Mouse (Mus musculus): ENCODE measurements around the gene Sfn.

DNA sequence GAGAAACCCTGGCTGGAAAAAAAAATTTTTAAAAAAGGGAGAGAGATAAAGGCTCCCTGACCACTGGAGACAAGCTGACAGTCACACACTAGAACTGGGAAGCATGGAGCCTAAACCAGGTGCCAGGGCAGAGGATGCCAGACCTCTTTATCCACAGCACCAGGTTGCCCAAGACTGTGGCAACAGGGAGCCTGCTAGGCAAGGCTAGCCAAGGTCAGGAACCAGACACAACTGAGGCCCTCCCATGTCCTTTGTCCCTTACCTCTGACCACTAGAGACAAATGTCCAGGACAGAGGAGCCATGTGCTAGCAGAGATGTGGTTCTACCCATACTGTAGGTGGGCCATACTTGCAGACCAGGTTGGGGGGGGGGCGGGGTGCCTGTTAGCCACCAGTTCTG lies 49.9 kb downstream of the Sfn start:
- TF ChIP-seq CTCF (IDR thresholded peaks at IDR 0.05; ENCODE audit: borderline replicate concordance, extremely low read depth, insufficient read depth, insufficient read length) = no peak
- TF ChIP-seq POLR2A (IDR thresholded peaks at IDR 0.05; ENCODE audit: borderline replicate concordance, extremely low read depth, insufficient read depth, insufficient read length, poor library complexity, severe bottlenecking) = no peak
